Mouse (Mus musculus) forebrain, embryonic 16.5 days (tissue): ENCODE data around the gene Clk2. TPM values are rescaled to one million over a fixed set of nuclear protein-coding genes. Genes with fewer than 3 reads are reported as not detected.
A peak's percentile ranks its signal among the peaks of the same experiment; 100 is the strongest.
"Not testable (repeated sequence)": the region's sequence is repeated elsewhere in the genome, so short reads cannot be mapped to it uniquely, and the experiment has no call there.

Experiments
- ATAC-seq: fragments of 200-750 bp; cut with Nextera tagmentation; 2 replicates; pipeline ENCODE4 v1.8.0; 2017; ENCODE audit warnings: mild to moderate bottlenecking, moderate library complexity
- H3K27ac ChIP-seq: fragments of 300-500 bp; sonication (generic); 2 replicates; pipeline ENCODE4 v1.5.1; 2014; ENCODE audit warnings: low read length, control low read depth
- H3K27me3 ChIP-seq: fragments of 300-500 bp; sonication (generic); replicated peaks from 2 replicates; pipeline ENCODE4 v1.6.1; 2014; ENCODE audit warnings: low read length; ENCODE audit not compliant: control insufficient read depth, insufficient read depth
- H3K36me3 ChIP-seq: fragments of 300-500 bp; sonication (generic); 2 replicates; pipeline ENCODE4 v1.6.1; 2014; ENCODE audit not compliant: control insufficient read depth, insufficient read depth
- H3K4me1 ChIP-seq: fragments of 300-500 bp; sonication (generic); replicated peaks from 2 replicates; pipeline ENCODE4 v1.6.1; 2014; ENCODE audit warnings: low read length; ENCODE audit not compliant: control insufficient read depth, insufficient read depth
- H3K4me2 ChIP-seq: fragments of 300-500 bp; sonication (generic); 2 replicates; pipeline ENCODE4 v1.6.1; 2014; ENCODE audit warnings: mild to moderate bottlenecking, low read length, control low read depth
- H3K4me3 ChIP-seq: fragments of 300-500 bp; sonication (generic); replicated peaks from 2 replicates; pipeline ENCODE4 v1.5.1; 2014; ENCODE audit warnings: mild to moderate bottlenecking, low read length, control low read depth
- H3K9ac ChIP-seq: fragments of 300-500 bp; sonication (generic); replicated peaks from 2 replicates; pipeline ENCODE4 v1.6.1; 2014; ENCODE audit warnings: low read depth, low read length, control low read depth
- H3K9me3 ChIP-seq: fragments of 300-500 bp; sonication (generic); 2 replicates; pipeline ENCODE4 v1.6.1; 2016; ENCODE audit warnings: low read length; ENCODE audit not compliant: control insufficient read depth
- WGBS: fragments of 180-500 bp; shearing (Covaris S2); extraction: QIAGEN DNeasy Blood & Tissue Kit; methylation state at CpG from one replicate; pipeline ENCODE4 v1.1.7; 2014; 5-methylcytosine and 5-hydroxymethylcytosine counted together
- polyA plus RNA-seq: library from polyadenylated mRNA; unstranded; fragments of >200 nt; fragmentation: Nextera tagmentation; extraction: Ambion mirVana; gene quantifications from 2 replicates; pipeline ENCODE4 v1.2.1, GENCODE M21; 2015

Clk2 gene
- polyA plus RNA-seq, 1 experiment from 2014 or later, result 23.9 TPM

GRCm38 (mm10) chr3:89156951-89157350, 7.6 kb upstream of the Clk2 start:
- no peaks in the 10 kb centered on the region for H3K36me3 ChIP-seq
- H3K27me3 ChIP-seq, result no peaks in the 10 kb centered on the region
- H3K9me3 ChIP-seq, result no peaks in the 10 kb centered on the region
- peaks cover 18% of the 10 kb centered on the region for H3K4me1 ChIP-seq
- 89% methylated on average over 8 of the region's 8 CpGs for WGBS
- H3K4me3 ChIP-seq, result no peak overlapping the region
- H3K9ac ChIP-seq, result no peak overlapping the region
- no peak overlapping the region for H3K27ac ChIP-seq
- no peak overlapping the region for H3K4me2 ChIP-seq
- ATAC-seq, result no peak

GRCm38 (mm10) chr3:89158651-89159050, 5.9 kb upstream of the Clk2 start:
- no peak for ATAC-seq
- H3K4me3 ChIP-seq, result peak overlapping the region; percentile 80

GRCm38 (mm10) chr3:89159211-89159610, 5.4 kb upstream of the Clk2 start:
- no peak overlapping the region; the same call in 1 of the 2 replicates for H3K27ac ChIP-seq
- no peaks in the 10 kb centered on the region for H3K27me3 ChIP-seq
- ATAC-seq, result no peak
- H3K9me3 ChIP-seq, result no peaks in the 10 kb centered on the region
- peak overlapping the region; percentile 80 for H3K4me3 ChIP-seq
- H3K36me3 ChIP-seq, result no peaks in the 10 kb centered on the region
- WGBS, result under 1% methylated on average over 13 of the region's 13 CpGs
- peak overlapping the region; percentile 79 for H3K4me2 ChIP-seq
- H3K9ac ChIP-seq, result peak overlapping the region; percentile 81
- H3K4me1 ChIP-seq, result peaks cover 24% of the 10 kb centered on the region

More at GRCm38 (mm10) chr3:89158651-89159050, 5.9 kb upstream of the Clk2 start:
- 0 out of 2 replicates have a peak overlapping the region, but pooled peaks have one; percentile 3 for H3K27ac ChIP-seq
- H3K9me3 ChIP-seq, result no peaks in the 10 kb centered on the region
- H3K9ac ChIP-seq, result peak overlapping the region; percentile 81
- peaks cover 18% of the 10 kb centered on the region for H3K4me1 ChIP-seq
- no peaks in the 10 kb centered on the region for H3K36me3 ChIP-seq
- H3K4me2 ChIP-seq, result peak overlapping the region; percentile 79
- H3K27me3 ChIP-seq, result no peaks in the 10 kb centered on the region
- 16% methylated on average over 7 of the region's 7 CpGs for WGBS

- under 1% methylated on average over 60 of the region's 66 CpGs for WGBS
- no peaks in the 10 kb centered on the region for H3K27me3 ChIP-seq
- H3K9me3 ChIP-seq, result no peaks in the 10 kb centered on the region
- no peaks in the 10 kb centered on the region for H3K36me3 ChIP-seq
- peak within 1 kb of the TSS; percentile 81 for H3K9ac ChIP-seq
- H3K27ac ChIP-seq, result no peak within 1 kb of the TSS; the same call in 1 of the 2 replicates
- peak within 1 kb of the TSS; percentile 80 for H3K4me3 ChIP-seq
- H3K4me1 ChIP-seq, result peaks cover 25% of the 10 kb centered on the region
- peak; percentile 78 for ATAC-seq
- H3K4me2 ChIP-seq, result peak within 1 kb of the TSS; percentile 79
These were observed 4.8 kb upstream of the Clk2 start, which contains the start of gene Hcn3 for GRCm38 (mm10) chr3:89159616-89160344. Hcn3 (minus strand) TSS chr3:89160196.

DNA sequence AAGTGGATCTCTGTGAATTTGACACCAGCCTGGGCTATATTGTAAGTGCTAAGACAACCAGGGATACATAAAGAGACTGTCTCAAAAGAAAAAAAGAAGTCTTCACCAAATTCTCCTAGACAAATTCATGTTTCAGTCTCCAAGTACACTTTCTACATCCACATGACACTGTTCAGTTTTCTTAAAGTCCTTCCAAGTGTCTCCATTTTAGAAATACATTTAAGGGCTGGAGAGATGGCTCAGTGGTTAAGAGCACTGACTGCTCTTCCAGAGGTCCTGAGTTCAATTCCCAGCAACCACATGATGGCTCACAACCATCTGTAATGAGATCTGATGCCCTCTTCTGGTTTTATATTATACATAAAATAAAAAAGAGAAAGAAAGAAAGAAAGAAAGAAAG, 3.4 kb upstream of the Clk2 start:
- H3K4me2 ChIP-seq, H3K9me3 ChIP-seq, H3K27ac ChIP-seq, H3K36me3 ChIP-seq, ATAC-seq, H3K27me3 ChIP-seq, H3K4me3 ChIP-seq, H3K9ac ChIP-seq: not testable (repeated sequence)
- H3K4me1 ChIP-seq, result peaks cover 36% of the 10 kb centered on the region

DNA sequence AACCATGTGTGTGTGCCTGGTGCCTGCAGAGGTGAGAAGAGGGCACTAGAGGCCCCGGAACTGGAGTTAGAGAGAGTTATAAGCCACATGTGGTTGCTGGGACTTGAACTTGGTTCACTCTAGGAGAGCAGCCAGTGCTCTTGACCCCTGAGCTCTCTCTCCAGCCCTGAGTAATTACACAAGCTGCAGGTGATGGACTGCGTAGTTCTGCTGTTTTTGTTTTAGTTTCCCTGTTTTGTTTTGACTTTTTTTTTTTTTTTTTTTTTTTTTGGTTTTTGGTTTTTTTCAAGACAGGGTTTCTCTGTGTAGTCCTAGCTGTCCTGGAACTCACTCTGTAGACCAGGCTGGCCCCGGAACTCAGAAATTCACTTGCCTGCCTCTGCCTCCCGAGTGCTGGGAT, 2.8 kb upstream of the Clk2 start:
- Histone ChIP-seq H3K27ac (no peak overlapping the region), H3K9ac (no peak overlapping the region), H3K4me3 (no peak overlapping the region), H3K36me3 (no peaks in the 10 kb centered on the region), H3K4me2 (no peak overlapping the region), H3K27me3 (no peaks in the 10 kb centered on the region), H3K4me1 (peaks cover 41% of the 10 kb centered on the region), H3K9me3 (no peaks in the 10 kb centered on the region)
- WGBS, result 84% methylated on average over 4 of the region's 4 CpGs
- ATAC-seq, result no peak

GRCm38 (mm10) chr3:89163123-89163522, 1.5 kb upstream of the Clk2 start:
- Histone ChIP-seq H3K27ac (no peak overlapping the region), H3K9me3 (no peaks in the 10 kb centered on the region), H3K27me3 (no peaks in the 10 kb centered on the region), H3K4me2 (no peak overlapping the region), H3K4me1 (peaks cover 37% of the 10 kb centered on the region), H3K36me3 (no peaks in the 10 kb centered on the region), H3K9ac (no peak overlapping the region), H3K4me3 (no peak overlapping the region)
- 85% methylated on average over 1 of the region's 1 CpGs for WGBS
- no peak for ATAC-seq

- Histone ChIP-seq H3K27me3 (no peaks in the 10 kb centered on the region), H3K9me3 (no peaks in the 10 kb centered on the region), H3K27ac (no peak overlapping the region; the same call in 1 of the 2 replicates), H3K4me3 (peak overlapping the region; percentile 96), H3K4me1 (peaks cover 31% of the 10 kb centered on the region), H3K4me2 (peak overlapping the region; percentile 91), H3K9ac (peak overlapping the region; percentile 96; the same call in 1 of the 2 replicates), H3K36me3 (peaks cover 5% of the 10 kb centered on the region)
- WGBS, result 70% methylated on average over 5 of the region's 5 CpGs
- no peak for ATAC-seq
These were observed 851 bp upstream of the Clk2 start for GRCm38 (mm10) chr3:89163643-89164245.

- Histone ChIP-seq H3K4me3 (peak overlapping the region; percentile 96), H3K27me3 (no peaks in the 10 kb centered on the region), H3K36me3 (peaks cover 20% of the 10 kb centered on the region), H3K9me3 (no peaks in the 10 kb centered on the region), H3K9ac (peak overlapping the region; percentile 96), H3K4me1 (peaks cover 23% of the 10 kb centered on the region), H3K4me2 (peak overlapping the region; percentile 91), H3K27ac (peak overlapping the region; percentile 94)
- 23% methylated on average over 12 of the region's 12 CpGs for WGBS
- no peak for ATAC-seq
These were observed 774 bp downstream of the Clk2 start for GRCm38 (mm10) chr3:89165268-89165870.
